Mouse (Mus musculus): Measurements from ENCODE around the gene Gga2. TPM values are rescaled to one million over a fixed set of nuclear protein-coding genes. Genes with fewer than 3 reads are reported as not detected.

The Gga2 gene
- polyA plus RNA-seq, 1 experiment from 2014 or later, result 54.8 TPM

DNA sequence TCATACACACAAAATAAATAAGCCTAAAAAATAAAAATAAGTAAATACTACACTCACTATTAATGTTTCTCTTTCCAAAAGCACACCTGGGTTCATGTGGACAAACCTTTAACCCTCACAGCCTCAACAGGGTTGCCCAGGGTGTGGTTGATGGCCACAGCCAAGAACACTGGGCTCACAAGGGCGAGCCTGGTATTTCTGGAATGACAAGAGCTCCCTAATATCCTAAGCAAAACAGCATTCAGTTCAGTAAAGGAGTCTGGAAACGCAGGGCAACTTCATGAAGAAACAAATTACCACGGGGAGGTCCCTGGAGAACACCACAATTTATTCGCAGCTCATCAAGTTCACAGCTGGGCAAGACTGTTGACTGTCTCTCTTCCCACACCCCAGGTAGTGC, 73.5 kb downstream of the Gga2 start:
- H3K27me3 ChIP-seq, result no peaks in the 10 kb centered on the region
- ATAC-seq, result no peak
- 71% methylated on average over 4 of the region's 4 CpGs for WGBS

DNA sequence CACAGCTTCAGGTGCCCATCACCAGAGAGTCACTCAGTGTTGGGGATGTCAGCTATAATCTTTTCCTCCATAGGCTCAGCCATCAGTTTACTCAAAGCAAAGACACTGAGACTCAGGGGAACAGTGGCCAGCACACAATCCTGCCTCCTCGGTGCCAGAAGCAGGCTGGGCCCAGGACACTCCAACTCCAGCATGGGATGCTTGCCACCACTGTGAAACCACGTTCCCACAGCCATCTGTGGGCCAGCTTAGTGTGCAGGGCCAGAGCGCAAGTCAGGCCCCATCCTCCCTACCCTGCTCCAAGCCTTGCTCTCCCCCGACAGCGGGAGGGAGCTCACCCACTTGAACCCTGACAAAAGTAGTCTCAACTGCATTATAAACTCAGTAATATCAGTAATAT, 74.8 kb downstream of the Gga2 start:
- Histone ChIP-seq H3K9ac (no peak overlapping the region), H3K4me3 (no peak overlapping the region), H3K4me1 (no peaks in the 10 kb centered on the region), H3K36me3 (ENCODE audit: poor library complexity, severe bottlenecking) (peaks cover 39% of the 10 kb centered on the region), H3K4me2 (no peak overlapping the region), H3K9me3 (replicated peaks) (no peaks in the 10 kb centered on the region; the same call in 1 of the 2 replicates), H3K27me3 (no peaks in the 10 kb centered on the region), H3K27ac (no peak overlapping the region)
- ATAC-seq, result no peak
- WGBS, result 82% methylated on average over 5 of the region's 5 CpGs

More for the DNA sequence above, 73.5 kb downstream of the Gga2 start:
- Histone ChIP-seq H3K36me3 (ENCODE audit: poor library complexity, severe bottlenecking) (peaks cover 30% of the 10 kb centered on the region), H3K9me3 (replicated peaks) (no peaks in the 10 kb centered on the region; the same call in 1 of the 2 replicates), H3K27ac (no peak overlapping the region), H3K9ac (no peak overlapping the region), H3K4me2 (no peak overlapping the region), H3K4me1 (no peaks in the 10 kb centered on the region), H3K4me3 (no peak overlapping the region)

DNA sequence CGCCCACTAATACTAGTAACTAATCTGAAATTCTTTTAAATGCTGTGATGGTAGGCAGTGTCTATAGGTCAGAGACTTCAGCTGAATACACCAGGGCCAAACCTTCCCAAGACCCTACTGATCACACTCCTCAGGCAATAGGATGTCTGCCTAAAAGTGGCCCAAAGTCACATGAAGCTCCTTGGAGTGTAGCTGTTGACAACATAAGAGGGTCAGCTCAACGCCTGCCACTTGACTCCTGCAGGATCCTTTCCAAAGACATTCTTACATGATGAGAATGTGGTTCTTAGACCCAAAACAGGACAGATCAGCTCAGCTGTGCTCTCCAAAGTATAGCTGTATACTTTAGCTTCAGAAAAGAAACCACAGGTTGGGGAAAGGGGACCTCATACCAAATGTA, 78.7 kb downstream of the Gga2 start:
- peaks cover 17% of the 10 kb centered on the region for H3K4me1 ChIP-seq
- H3K9ac ChIP-seq, result no peak overlapping the region

DNA sequence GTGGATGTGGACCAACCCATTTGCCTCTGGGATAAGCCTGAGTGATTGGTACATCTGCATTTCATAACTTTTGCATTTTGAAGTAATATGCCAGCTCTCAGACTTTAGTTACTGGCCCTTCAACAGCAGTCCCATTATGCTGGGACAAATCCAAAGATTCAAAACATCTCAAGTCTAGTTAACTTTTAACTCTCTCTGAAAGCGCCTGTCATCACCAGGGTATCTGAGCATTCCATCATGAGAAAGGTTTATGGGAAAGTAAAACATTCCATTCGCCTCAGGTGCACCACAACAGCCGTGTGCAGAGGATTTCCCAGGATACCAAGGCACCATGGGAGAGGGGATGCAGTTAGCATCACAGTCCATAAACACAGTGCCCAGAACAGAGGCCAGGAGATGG, 79.4 kb downstream of the Gga2 start:
- H3K4me1 ChIP-seq, result peaks cover 22% of the 10 kb centered on the region

More for the DNA sequence above, 78.7 kb downstream of the Gga2 start:
- Histone ChIP-seq H3K9me3 (replicated peaks) (no peaks in the 10 kb centered on the region; the same call in 1 of the 2 replicates), H3K4me2 (no peak overlapping the region), H3K27ac (no peak overlapping the region), H3K27me3 (no peaks in the 10 kb centered on the region), H3K4me3 (no peak overlapping the region), H3K36me3 (ENCODE audit: poor library complexity, severe bottlenecking) (peaks cover 19% of the 10 kb centered on the region)
- 92% methylated on average over 2 of the region's 2 CpGs for WGBS
- no peak for ATAC-seq

GRCm38 (mm10) chr7:121941016-121941415, 80.0 kb downstream of the Gga2 start:
- Histone ChIP-seq H3K4me3 (no peak overlapping the region), H3K27me3 (no peaks in the 10 kb centered on the region), H3K36me3 (ENCODE audit: poor library complexity, severe bottlenecking) (peaks cover 19% of the 10 kb centered on the region), H3K9ac (no peak overlapping the region), H3K4me2 (no peak overlapping the region), H3K27ac (no peak overlapping the region), H3K9me3 (replicated peaks) (no peaks in the 10 kb centered on the region; the same call in 1 of the 2 replicates), H3K4me1 (peaks cover 22% of the 10 kb centered on the region)
- 85% methylated on average over 3 of the region's 3 CpGs for WGBS
- ATAC-seq, result no peak

More for the DNA sequence above, 79.4 kb downstream of the Gga2 start:
- no peaks in the 10 kb centered on the region; the same call in 1 of the 2 replicates for H3K9me3 ChIP-seq (replicated peaks)
- H3K4me3 ChIP-seq, result no peak overlapping the region
- no peak overlapping the region for H3K4me2 ChIP-seq
- peaks cover 19% of the 10 kb centered on the region for H3K36me3 ChIP-seq (ENCODE audit: poor library complexity, severe bottlenecking)
- H3K27ac ChIP-seq, result no peak overlapping the region
- no peak overlapping the region for H3K9ac ChIP-seq
- H3K27me3 ChIP-seq, result no peaks in the 10 kb centered on the region
- 95% methylated on average over 3 of the region's 3 CpGs for WGBS
- ATAC-seq, result no peak

DNA sequence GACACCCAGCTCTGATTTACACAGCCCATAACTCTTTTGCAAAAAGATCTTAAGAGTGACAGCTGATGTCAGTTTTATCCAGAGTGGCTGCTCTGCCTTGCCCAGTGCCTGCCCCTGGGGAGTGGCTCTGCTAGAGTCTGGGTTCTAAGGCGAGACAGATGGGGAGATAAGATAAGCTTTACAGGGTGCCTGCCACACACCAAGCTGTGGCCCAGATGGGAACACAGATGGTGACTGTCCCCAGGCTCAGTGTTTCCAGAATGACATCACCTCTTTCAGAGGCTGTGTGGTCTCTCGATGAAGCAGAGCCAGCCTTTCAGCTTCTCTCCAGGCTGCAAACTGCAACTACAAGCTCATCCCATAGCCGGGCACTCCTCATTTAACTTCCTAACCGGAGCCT, 81.3 kb downstream of the Gga2 start:
- no peak overlapping the region for H3K4me3 ChIP-seq
- H3K36me3 ChIP-seq (ENCODE audit: poor library complexity, severe bottlenecking), result peaks cover 27% of the 10 kb centered on the region
- H3K9ac ChIP-seq, result no peak overlapping the region
- peak overlapping the region; percentile 74 for H3K27ac ChIP-seq
- peak; percentile 90 for ATAC-seq
- no peaks in the 10 kb centered on the region; the same call in 1 of the 2 replicates for H3K9me3 ChIP-seq (replicated peaks)
- WGBS, result 50% methylated on average over 4 of the region's 4 CpGs
- H3K4me1 ChIP-seq, result peaks cover 22% of the 10 kb centered on the region
- H3K27me3 ChIP-seq, result no peaks in the 10 kb centered on the region
- no peak overlapping the region for H3K4me2 ChIP-seq

DNA sequence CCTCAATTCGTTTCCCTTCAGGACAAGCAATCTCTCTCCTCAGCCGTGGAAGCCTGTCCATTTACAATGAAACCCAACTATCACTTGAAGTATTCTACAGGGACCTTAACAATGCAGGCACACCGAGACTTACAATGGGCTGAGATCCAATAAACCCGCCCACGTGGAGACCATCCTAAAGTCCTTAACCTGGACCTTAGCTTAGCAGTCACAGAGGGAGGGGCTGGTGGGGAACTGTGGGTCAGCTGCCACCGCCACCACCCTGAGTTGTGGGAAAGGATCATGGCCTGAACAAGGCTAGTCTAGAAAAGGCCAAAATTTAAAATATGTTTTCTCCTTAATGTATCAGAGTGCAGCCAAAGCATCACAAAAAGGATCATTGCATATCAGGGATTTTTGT, 81.8 kb downstream of the Gga2 start:
- WGBS, result 58% methylated on average over 6 of the region's 6 CpGs
- Histone ChIP-seq H3K4me3 (no peak overlapping the region), H3K27ac (peak overlapping the region; percentile 74), H3K4me1 (peaks cover 22% of the 10 kb centered on the region), H3K27me3 (no peaks in the 10 kb centered on the region), H3K9ac (no peak overlapping the region), H3K9me3 (replicated peaks) (no peaks in the 10 kb centered on the region; the same call in 1 of the 2 replicates), H3K36me3 (ENCODE audit: poor library complexity, severe bottlenecking) (peaks cover 27% of the 10 kb centered on the region), H3K4me2 (no peak overlapping the region)
- no peak for ATAC-seq

- Histone ChIP-seq H3K27me3 (no peaks in the 10 kb centered on the region), H3K4me1 (peaks cover 22% of the 10 kb centered on the region), H3K9ac (no peak overlapping the region), H3K36me3 (ENCODE audit: poor library complexity, severe bottlenecking) (peaks cover 24% of the 10 kb centered on the region), H3K4me3 (no peak overlapping the region), H3K27ac (peak overlapping the region; percentile 76), H3K4me2 (no peak overlapping the region), H3K9me3 (replicated peaks) (no peaks in the 10 kb centered on the region; the same call in 1 of the 2 replicates)
- no peak for ATAC-seq
- WGBS, result 80% methylated on average over 8 of the region's 8 CpGs
These were observed 82.7 kb downstream of the Gga2 start for GRCm38 (mm10) chr7:121938124-121938891.

DNA sequence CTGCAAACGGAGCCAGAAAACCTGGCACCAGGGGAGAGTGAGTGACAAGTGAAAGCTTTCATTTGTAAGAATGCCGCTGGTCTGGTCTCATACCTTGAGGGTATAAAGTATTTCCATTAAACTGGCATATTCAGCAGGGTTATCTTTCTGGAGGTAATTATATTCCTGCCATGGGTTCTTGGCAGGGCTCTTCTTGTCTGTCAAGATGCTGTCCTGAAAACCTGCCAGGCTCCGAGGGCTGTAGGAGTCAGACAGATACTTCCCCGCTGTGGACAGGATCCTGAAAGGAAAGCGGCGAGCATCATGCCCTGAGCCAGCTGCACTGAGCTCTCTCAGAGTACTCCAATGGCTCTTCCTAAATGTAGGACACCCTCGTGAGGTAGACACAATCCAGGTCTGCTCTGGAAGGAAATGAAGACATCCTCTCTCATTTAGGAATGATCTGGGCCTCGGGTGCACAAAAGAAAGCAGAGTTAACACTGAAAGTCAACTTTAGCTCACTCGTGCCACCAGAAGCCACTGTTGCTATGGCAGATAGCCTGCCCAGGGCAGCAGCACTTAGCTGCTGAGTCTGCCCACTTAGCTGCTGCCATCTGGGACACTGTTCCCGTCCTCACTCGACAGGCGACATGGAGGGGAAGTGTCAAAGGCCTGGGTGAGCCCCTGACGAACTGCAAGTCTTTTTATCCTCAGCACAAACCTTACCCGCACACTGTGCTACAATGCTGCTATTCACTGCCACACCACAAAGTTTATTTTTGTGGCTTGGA, 84.0 kb downstream of the Gga2 start:
- H3K4me1 ChIP-seq, result peaks cover 22% of the 10 kb centered on the region
- ATAC-seq, result no peak
- H3K27me3 ChIP-seq, result no peaks in the 10 kb centered on the region
- H3K4me3 ChIP-seq, result no peak overlapping the region
- H3K9ac ChIP-seq, result no peak overlapping the region
- H3K27ac ChIP-seq, result peak overlapping the region; percentile 76
- H3K36me3 ChIP-seq (ENCODE audit: poor library complexity, severe bottlenecking), result peaks cover 18% of the 10 kb centered on the region
- WGBS, result 74% methylated on average over 14 of the region's 14 CpGs
- no peaks in the 10 kb centered on the region for H3K9me3 ChIP-seq (replicated peaks)
- H3K4me2 ChIP-seq, result no peak overlapping the region

Other genes with a start within 250 kb of the Gga2 start
- gene Scnn1b, start 156.2 kb downstream of the Gga2 start, polyA plus RNA-seq (2015; fragmentation: Nextera tagmentation; extraction: Ambion mirVana), result 0.09 TPM in 1 of 2 replicates, not detected in the other
- gene Cog7, start 39.5 kb downstream of the Gga2 start, polyA plus RNA-seq (2015; fragmentation: Nextera tagmentation; extraction: Ambion mirVana), result 18.2 and 21.2 TPM in 2 replicates
- gene Ubfd1, start 46.0 kb upstream of the Gga2 start, polyA plus RNA-seq (2015; fragmentation: Nextera tagmentation; extraction: Ambion mirVana), result 54.6 and 58.2 TPM in 2 replicates
- 10.9 and 12.2 TPM in 2 replicates for gene Ears2, start 46.0 kb upstream of the Gga2 start, polyA plus RNA-seq (2015; fragmentation: Nextera tagmentation; extraction: Ambion mirVana)
- 653 and 663 TPM in 2 replicates for gene Ndufab1, start 80.7 kb upstream of the Gga2 start, polyA plus RNA-seq (2015; fragmentation: Nextera tagmentation; extraction: Ambion mirVana)
- 15.1 and 15.7 TPM in 2 replicates for gene Palb2, start 111.8 kb upstream of the Gga2 start, polyA plus RNA-seq (2015; fragmentation: Nextera tagmentation; extraction: Ambion mirVana)
- gene Dctn5, start 111.8 kb upstream of the Gga2 start, polyA plus RNA-seq (2015; fragmentation: Nextera tagmentation; extraction: Ambion mirVana), result 140 and 148 TPM in 2 replicates
- gene Plk1, start 138.2 kb upstream of the Gga2 start, polyA plus RNA-seq (2015; fragmentation: Nextera tagmentation; extraction: Ambion mirVana), result 118 and 124 TPM in 2 replicates
- 0.40 and 0.57 TPM in 2 replicates for gene Ern2, start 165.0 kb upstream of the Gga2 start, polyA plus RNA-seq (2015; fragmentation: Nextera tagmentation; extraction: Ambion mirVana)
- gene Chp2, start 198.3 kb upstream of the Gga2 start, polyA plus RNA-seq (2015; fragmentation: Nextera tagmentation; extraction: Ambion mirVana), result 0.22 and 0.67 TPM in 2 replicates